ENCODE assay signal across 24 mouse cellular contexts in genomic region chr16:92982934-92983333, GRCm38 (mm10).
"Had no signal": no experiment of that assay in that cellular context is flagged by ENCODE, and none has a peak within 500 bp of the region (broad histone marks: within the 10 kb centered on the region; RNA-seq: fewer than 3 reads in every experiment).

No protein-coding gene starts in this region.

- ATAC-seq: hindbrain, postnatal 0 days; intestine, embryonic 16.5 days; liver, embryonic 12.5 days had no signal

- H3K4me3 ChIP-seq: gastrocnemius, adult 2 months; heart, embryonic 12.5 days; hindbrain, embryonic 13.5 days; hindbrain, embryonic 15.5 days; kidney, embryonic 15.5 days; limb, embryonic 13.5 days; limb, embryonic 15.5 days; liver, embryonic 12.5 days had no signal

- H3K4me1 ChIP-seq: heart, embryonic 12.5 days; liver, embryonic 12.5 days had no signal

- H3K9ac ChIP-seq: heart, embryonic 12.5 days; hindbrain, embryonic 13.5 days; hindbrain, embryonic 15.5 days; kidney, embryonic 15.5 days; limb, embryonic 13.5 days; limb, embryonic 15.5 days; liver, embryonic 12.5 days; liver, embryonic 14.5 days had no signal

- H3K27ac ChIP-seq: gastrocnemius, adult 2 months; hindbrain, embryonic 13.5 days; hindbrain, embryonic 15.5 days; hindbrain, postnatal 0 days; kidney, embryonic 15.5 days; kidney, postnatal 0 days; limb, embryonic 13.5 days; limb, embryonic 15.5 days; liver, embryonic 12.5 days; liver, embryonic 14.5 days had no signal

- DNase-seq: gastrocnemius, adult 2 months; gastrocnemius, postnatal 14 days; gastrocnemius, postnatal 36 days; heart, adult 18-20 months; heart, postnatal 10 days; kidney, adult 11 months; kidney, adult 2 months; kidney, adult 9 months; kidney, postnatal 14 days; kidney, postnatal 36 days; layer of hippocampus, adult 9-11 months; layer of hippocampus, postnatal 36 days; left cerebral cortex, postnatal 4 days had no signal

- H3K27me3 ChIP-seq: hindbrain, embryonic 15.5 days; kidney, embryonic 15.5 days; limb, embryonic 15.5 days had no signal

- H3K4me2 ChIP-seq: heart, embryonic 12.5 days; hindbrain, embryonic 13.5 days; hindbrain, embryonic 15.5 days; kidney, embryonic 15.5 days; limb, embryonic 13.5 days; limb, embryonic 15.5 days; liver, embryonic 12.5 days had no signal

- H3K9me3 ChIP-seq: heart, embryonic 12.5 days; hindbrain, embryonic 13.5 days; hindbrain, embryonic 15.5 days; kidney, embryonic 15.5 days; limb, embryonic 13.5 days; limb, embryonic 15.5 days; liver, embryonic 12.5 days had no signal

- H3K36me3 ChIP-seq: heart, embryonic 12.5 days; hindbrain, embryonic 13.5 days; hindbrain, embryonic 15.5 days; kidney, embryonic 15.5 days; limb, embryonic 13.5 days; limb, embryonic 15.5 days; liver, embryonic 12.5 days had no signal
